Mouse (Mus musculus) C2C12 (cell line): Measurements from ENCODE around the gene Nrtn.

Experiments
- CTCF ChIP-seq: IDR thresholded peaks from one replicate; pipeline ENCODE4 v1.5.1; 2011; ENCODE audit not compliant: control insufficient read depth, insufficient read depth, insufficient read length
- FOSL1 ChIP-seq: IDR thresholded peaks from one replicate; pipeline ENCODE4 v1.8.0; 2011; ENCODE audit warnings: mild to moderate bottlenecking, low read length; ENCODE audit not compliant: poor library complexity, insufficient read depth, severe bottlenecking
- MAX ChIP-seq: IDR thresholded peaks from one replicate; pipeline ENCODE4 v1.6.1; 2011; ENCODE audit warnings: mild to moderate bottlenecking, control low read depth
- MYOD1 ChIP-seq: IDR thresholded peaks from one replicate; pipeline ENCODE4 v1.6.1; 2011; ENCODE audit warnings: low read depth; ENCODE audit not compliant: control insufficient read depth, insufficient read length
- MYOG ChIP-seq: IDR thresholded peaks from one replicate; pipeline ENCODE4 v1.6.1; 2011; ENCODE audit not compliant: control insufficient read depth, insufficient read length; ENCODE audit errors: extremely low read depth

DNA sequence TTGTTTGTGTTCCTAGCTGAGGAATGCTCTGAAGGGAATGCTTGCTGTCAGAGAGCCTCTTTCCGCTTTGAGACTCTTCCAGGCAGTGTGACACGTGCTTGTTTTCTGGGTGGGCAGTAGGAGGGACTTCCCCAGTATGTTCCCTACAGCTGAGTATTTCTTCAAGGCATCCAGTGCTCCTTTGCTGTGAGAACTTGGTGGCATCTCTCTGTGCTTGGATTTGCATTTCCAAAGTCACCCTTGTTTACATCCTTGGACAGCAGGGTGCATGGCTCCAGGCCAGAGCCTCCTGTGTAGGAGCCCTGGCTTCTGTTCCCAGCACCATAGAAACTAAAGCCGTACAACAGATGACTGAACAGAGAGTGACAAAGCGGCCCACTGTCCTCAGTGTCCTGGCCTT is 48.6 kb downstream of the Nrtn start:
- no peak for TF ChIP-seq CTCF
- no peak for TF ChIP-seq MYOG
- no peak for TF ChIP-seq FOSL1
- no peak for TF ChIP-seq MYOD1
- no peak for TF ChIP-seq MAX
